14 mouse cellular contexts compared by ENCODE assay signal in genomic region chr11:107913317-107913716, GRCm38 (mm10). TPM values are rescaled to one million over a fixed set of nuclear protein-coding genes. Genes with fewer than 3 reads are reported as not detected.
A peak's percentile ranks its signal among the peaks of the same experiment; 100 is the strongest.
DNase-seq lines count a peak whose midpoint lies in the region; ATAC-seq and TF ChIP-seq lines count a peak whose summit lies in the region.
"Had no signal": no experiment of that assay in that cellular context is flagged by ENCODE, and none has a peak within 500 bp of the region (broad histone marks: within the 10 kb centered on the region; RNA-seq: fewer than 3 reads in every experiment).

No protein-coding gene starts in this region.

- no peak for ATAC-seq in forebrain, embryonic 14.5 days
- ATAC-seq in forebrain, embryonic 15.5 days (replicated peaks), result no peak
- no peak for ATAC-seq in liver, embryonic 12.5 days
- ATAC-seq in neural tube, embryonic 13.5 days (ENCODE audit: low read depth), result no peak
- no peak for ATAC-seq in megakaryocyte progenitor cell, adult 5-6 weeks (replicated peaks; ENCODE audit: poor library complexity)
- ATAC-seq in liver, postnatal 0 days, result no peak
- ATAC-seq: CD4-positive, CD25-positive, alpha-beta regulatory T cell, adult 4 months had no signal

- H3K4me2 ChIP-seq in forebrain, embryonic 14.5 days (ENCODE audit: low read length), result no peak overlapping the region
- H3K4me2 ChIP-seq in forebrain, embryonic 15.5 days (replicated peaks), result no peak overlapping the region
- no peak overlapping the region for H3K4me2 ChIP-seq in liver, embryonic 12.5 days
- peak overlapping the region; percentile 62; the same call in 1 of the 2 replicates for H3K4me2 ChIP-seq in neural tube, embryonic 13.5 days
- H3K4me2 ChIP-seq in liver, postnatal 0 days (ENCODE audit: low read depth, low read length), result no peak overlapping the region
- H3K4me2 ChIP-seq: stomach, embryonic 15.5 days had no signal

- TF ChIP-seq RAD21 in MEL (IDR thresholded peaks at IDR 0.05; ENCODE audit: low read depth, low read length), result no peak

- 0 out of 2 replicates have a peak, but pooled peaks cover 2% of the 10 kb centered on the region for H3K4me1 ChIP-seq in forebrain, embryonic 14.5 days (ENCODE audit: control insufficient read depth, insufficient read depth, low read length)
- H3K4me1 ChIP-seq in forebrain, embryonic 15.5 days, result peaks cover 23% of the 10 kb centered on the region
- no peaks in the 10 kb centered on the region for H3K4me1 ChIP-seq in liver, adult 2 months (ENCODE audit: control insufficient read depth, insufficient read depth, low read length)
- 0 out of 2 replicates have a peak, but pooled peaks cover 8% of the 10 kb centered on the region for H3K4me1 ChIP-seq in liver, embryonic 12.5 days
- H3K4me1 ChIP-seq in MEL (ENCODE audit: control insufficient read depth in 1 of 2, insufficient read depth in 2 of 2, low read length in 2 of 2), result no peaks in the 10 kb centered on the region
- peaks cover 22% of the 10 kb centered on the region; the same call in 1 of the 2 replicates for H3K4me1 ChIP-seq in neural tube, embryonic 13.5 days (replicated peaks)
- no peaks in the 10 kb centered on the region for H3K4me1 ChIP-seq in liver, postnatal 0 days (ENCODE audit: insufficient read depth)
- H3K4me1 ChIP-seq: stomach, embryonic 15.5 days had no signal

- 0 out of 2 replicates have a peak, but pooled peaks cover 3% of the 10 kb centered on the region for H3K27me3 ChIP-seq in forebrain, embryonic 14.5 days (replicated peaks; ENCODE audit: control insufficient read depth, insufficient read depth, low read length)
- peaks cover 11% of the 10 kb centered on the region; the same call in 1 of the 2 replicates for H3K27me3 ChIP-seq in forebrain, embryonic 15.5 days
- peaks cover 6% of the 10 kb centered on the region; the same call in 1 of the 2 replicates for H3K27me3 ChIP-seq in liver, adult 2 months (ENCODE audit: control insufficient read depth, insufficient read depth, low read length)
- peaks cover 57% of the 10 kb centered on the region for H3K27me3 ChIP-seq in liver, embryonic 12.5 days (replicated peaks)
- H3K27me3 ChIP-seq in MEL (ENCODE audit: control insufficient read depth in 1 of 2, insufficient read depth in 2 of 2, low read length in 2 of 2), result no peaks in the 10 kb centered on the region
- peaks cover 24% of the 10 kb centered on the region for H3K27me3 ChIP-seq in neural tube, embryonic 13.5 days
- H3K27me3 ChIP-seq in liver, postnatal 0 days (ENCODE audit: insufficient read depth, low read length), result peaks cover 12% of the 10 kb centered on the region

- no peak for TF ChIP-seq CTCF in liver, adult 2 months (IDR thresholded peaks at IDR 0.05; ENCODE audit: low read depth, low read length)
- peak; percentile 26 to 38 (median 32) for TF ChIP-seq CTCF in MEL (IDR thresholded peaks at IDR 0.05 in 2 of 3, conservative IDR thresholded peaks at IDR 0.05 in 1 of 3; ENCODE audit: control insufficient read depth in 1 of 3, insufficient read depth in 1 of 3, low read depth in 2 of 3, low read length in 3 of 3, poor library complexity in 1 of 3, severe bottlenecking in 1 of 3)
- TF ChIP-seq CTCF in liver, postnatal 0 days (IDR thresholded peaks at IDR 0.05; ENCODE audit: low read depth), result no peak; the same call in 1 of the 2 replicates

- no peak overlapping the region for H3K4me3 ChIP-seq in forebrain, embryonic 14.5 days (ENCODE audit: low read depth, low read length)
- H3K4me3 ChIP-seq in forebrain, embryonic 15.5 days, result no peak overlapping the region
- no peak overlapping the region for H3K4me3 ChIP-seq in liver, adult 2 months (ENCODE audit: insufficient read depth, low read depth, low read length)
- no peak overlapping the region for H3K4me3 ChIP-seq in liver, embryonic 12.5 days
- no peak overlapping the region for H3K4me3 ChIP-seq in MEL (ENCODE audit: control insufficient read depth in 1 of 2, insufficient read depth in 1 of 2, low read depth in 2 of 2, low read length in 2 of 2)
- no peak overlapping the region for H3K4me3 ChIP-seq in neural tube, embryonic 13.5 days
- no peak overlapping the region for H3K4me3 ChIP-seq in liver, postnatal 0 days (ENCODE audit: low read depth, low read length)
- H3K4me3 ChIP-seq: stomach, embryonic 15.5 days had no signal

- H3K9ac ChIP-seq in forebrain, embryonic 14.5 days (ENCODE audit: low read length), result no peak overlapping the region
- H3K9ac ChIP-seq in forebrain, embryonic 15.5 days (replicated peaks), result no peak overlapping the region
- no peak overlapping the region for H3K9ac ChIP-seq in liver, adult 2 months (ENCODE audit: low read depth, low read length)
- H3K9ac ChIP-seq in liver, embryonic 12.5 days, result no peak overlapping the region
- no peak overlapping the region for H3K9ac ChIP-seq in MEL (ENCODE audit: control insufficient read depth, low read depth, low read length, poor library complexity, severe bottlenecking)
- no peak overlapping the region for H3K9ac ChIP-seq in neural tube, embryonic 13.5 days
- no peak overlapping the region for H3K9ac ChIP-seq in liver, postnatal 0 days (replicated peaks)
- H3K9ac ChIP-seq: stomach, embryonic 15.5 days had no signal

- no peak for TF ChIP-seq EP300 in MEL (IDR thresholded peaks at IDR 0.05; ENCODE audit: low read depth in 1 of 2, low read length in 2 of 2)
- no peak for TF ChIP-seq EP300 in liver, postnatal 0 days (IDR thresholded peaks at IDR 0.05; ENCODE audit: low read depth)

- no peak for TF ChIP-seq POLR2A in liver, adult 2 months (IDR thresholded peaks at IDR 0.05; ENCODE audit: extremely low read depth, insufficient read depth, low read length)
- TF ChIP-seq POLR2A in MEL (IDR thresholded peaks at IDR 0.05; ENCODE audit: control insufficient read depth in 1 of 2, insufficient read depth in 1 of 2, low read depth in 1 of 2, low read length in 2 of 2, poor library complexity in 1 of 2), result no peak

- no peaks in the 10 kb centered on the region; the same call in 1 of the 2 replicates for H3K9me3 ChIP-seq in forebrain, embryonic 14.5 days (replicated peaks; ENCODE audit: control insufficient read depth, low read length)
- H3K9me3 ChIP-seq in forebrain, embryonic 15.5 days, result no peaks in the 10 kb centered on the region
- H3K9me3 ChIP-seq in liver, embryonic 12.5 days (replicated peaks), result no peaks in the 10 kb centered on the region
- H3K9me3 ChIP-seq in MEL (replicated peaks; ENCODE audit: insufficient read depth, low read length), result no peaks in the 10 kb centered on the region
- H3K9me3 ChIP-seq in neural tube, embryonic 13.5 days, result no peaks in the 10 kb centered on the region; the same call in 1 of the 2 replicates
- no peaks in the 10 kb centered on the region for H3K9me3 ChIP-seq in liver, postnatal 0 days (ENCODE audit: low read length)
- H3K9me3 ChIP-seq: stomach, embryonic 15.5 days had no signal

- H3K36me3 ChIP-seq in forebrain, embryonic 14.5 days (ENCODE audit: control insufficient read depth, insufficient read depth, low read length), result no peaks in the 10 kb centered on the region
- no peaks in the 10 kb centered on the region for H3K36me3 ChIP-seq in forebrain, embryonic 15.5 days
- no peaks in the 10 kb centered on the region for H3K36me3 ChIP-seq in liver, adult 2 months (ENCODE audit: control insufficient read depth, insufficient read depth, low read length)
- no peaks in the 10 kb centered on the region for H3K36me3 ChIP-seq in liver, embryonic 12.5 days
- H3K36me3 ChIP-seq in MEL (ENCODE audit: control insufficient read depth in 1 of 2, insufficient read depth in 2 of 2, low read length in 2 of 2), result no peaks in the 10 kb centered on the region
- H3K36me3 ChIP-seq in neural tube, embryonic 13.5 days, result no peaks in the 10 kb centered on the region
- H3K36me3 ChIP-seq in liver, postnatal 0 days (replicated peaks; ENCODE audit: insufficient read depth, low read length), result no peaks in the 10 kb centered on the region
- H3K36me3 ChIP-seq: stomach, embryonic 15.5 days had no signal

- WGBS in forebrain, embryonic 14.5 days, result 50% methylated on average over 3 of the region's 3 CpGs
- 48% methylated on average over 3 of the region's 3 CpGs for whole genome bisulfite sequencing in forebrain, embryonic 15.5 days
- 44% methylated on average over 3 of the region's 3 CpGs for WGBS in liver, adult 2 months
- WGBS in liver, embryonic 12.5 days (ENCODE audit: insufficient replicate concordance), result 48% methylated on average over 3 of the region's 3 CpGs
- WGBS in neural tube, embryonic 13.5 days, result 63% methylated on average over 3 of the region's 3 CpGs
- WGBS in liver, postnatal 0 days (ENCODE audit: insufficient replicate concordance), result 46% methylated on average over 3 of the region's 3 CpGs

- H3K27ac ChIP-seq in forebrain, embryonic 14.5 days (ENCODE audit: low read depth, low read length), result no peak overlapping the region
- no peak overlapping the region for H3K27ac ChIP-seq in forebrain, embryonic 15.5 days (replicated peaks)
- no peak overlapping the region for H3K27ac ChIP-seq in liver, adult 2 months (replicated peaks; ENCODE audit: insufficient read depth, low read depth, low read length)
- no peak overlapping the region for H3K27ac ChIP-seq in liver, embryonic 12.5 days
- H3K27ac ChIP-seq in MEL (ENCODE audit: control insufficient read depth, low read depth, low read length), result no peak overlapping the region
- no peak overlapping the region for H3K27ac ChIP-seq in neural tube, embryonic 13.5 days (replicated peaks)
- H3K27ac ChIP-seq in liver, postnatal 0 days (ENCODE audit: low read depth), result no peak overlapping the region
- H3K27ac ChIP-seq: stomach, embryonic 15.5 days had no signal

- peak; percentile 23 for DNase-seq in forebrain, embryonic 14.5 days (ENCODE audit: low spot score)
- DNase-seq in liver, adult 2 months (ENCODE audit: extremely low read depth, low read depth, low spot score), result peak; percentile 4
- no peak for DNase-seq in MEL (ENCODE audit: low read depth, low spot score)
- DNase-seq in liver, postnatal 0 days, result no peak
- DNase-seq: heart, adult 11 months; heart, postnatal 10 days; liver; right cerebral cortex, postnatal 25 days had no signal

- H3K79me2 ChIP-seq in liver, adult 2 months (ENCODE audit: control insufficient read depth, insufficient read depth, low read length), result no peaks in the 10 kb centered on the region
- H3K79me2 ChIP-seq in MEL (ENCODE audit: control insufficient read depth, insufficient read depth, low read length, poor library complexity), result no peaks in the 10 kb centered on the region

RNA-seq across cellular contexts. Expression of gene Cacng5, which starts 1.5 kb away (rescaled TPM):
- polyA plus RNA-seq in forebrain, embryonic 14.5 days (2014; fragmentation: Nextera tagmentation; extraction: Ambion mirVana), result 2.9 and 4.0 TPM in 2 replicates
- 5.6 and 7.2 TPM in 2 replicates for polyA plus RNA-seq in forebrain, embryonic 15.5 days (2015; fragmentation: Nextera tagmentation; extraction: Ambion mirVana)
- not detected in 2 replicates for total RNA-seq in liver, adult 2 months (2014; rRNA removed)
- polyA plus RNA-seq in liver, adult 2 months (2012; rRNA removed), result not detected in 2 replicates
- 0.50 and 0.58 TPM in 2 replicates for polyA plus RNA-seq in liver, embryonic 12.5 days (2016; fragmentation: Nextera tagmentation; extraction: Ambion mirVana)
- total RNA-seq in MEL (2012; rRNA removed), result not detected in 2 replicates
- polyA plus RNA-seq in MEL (2012; ENCODE audit: insufficient read depth in 1 of 2, insufficient read length in 2 of 2, low read depth in 1 of 2, low replicate concordance in 2 of 2, missing spikeins in 1 of 2), result not detected
- 7.3 and 9.5 TPM in 2 replicates for polyA plus RNA-seq in neural tube, embryonic 13.5 days (2015; fragmentation: Nextera tagmentation; extraction: Ambion mirVana)
- not detected in 2 replicates for total RNA-seq in megakaryocyte progenitor cell, adult 5-6 weeks (2015)
- not detected in 2 replicates for total RNA-seq in megakaryocyte progenitor cell, adult 5-6 weeks (2017)
- polyA plus RNA-seq in liver, postnatal 0 days (2015; fragmentation: Nextera tagmentation; extraction: Ambion mirVana), result not detected in 2 replicates
- polyA plus RNA-seq: CD4-positive, CD25-positive, alpha-beta regulatory T cell, adult 4 months had no signal

Comparison
In these comparisons a context has a peak if more than half of its experiments do, and no peak if none do; other contexts are left out.
1. DNase-seq: peak in forebrain, embryonic 14.5 days (single experiment) and liver, adult 2 months (single experiment); none in MEL (single experiment) and liver, postnatal 0 days (single experiment).
2. CTCF ChIP-seq: peak in MEL (3 of 3); none in liver, adult 2 months (single experiment) and liver, postnatal 0 days (single experiment).